Mouse (Mus musculus) common myeloid progenitor, adult 5-6 weeks (primary cell): Measurements from ENCODE around the gene Tcp1. TPM values are rescaled to one million over a fixed set of nuclear protein-coding genes. Genes with fewer than 3 reads are reported as not detected.
"Not testable (repeated sequence)": the region's sequence is repeated elsewhere in the genome, so short reads cannot be mapped to it uniquely, and the experiment has no call there.

ENCODE experiments used
- ATAC-seq: replicated peaks from 2 replicates; pipeline ENCODE4 v1.8.0; 2016; ENCODE audit warnings: low read depth, mild to moderate bottlenecking, moderate TSS enrichment, inconsistent platforms; ENCODE audit not compliant: poor library complexity, severe bottlenecking
- total RNA-seq: library from RNA; stranded (forward); fragments of 200-1000, 187-1606 nt; gene quantifications from 2 replicates; pipeline ENCODE4 v1.2.3, GENCODE M21; 2017

The Tcp1 gene
- total RNA-seq: 929 and 961 TPM in 2 replicates

- ATAC-seq: peak; percentile 5
Observed at GRCm38 (mm10) chr17:12915488-12915880, at the start of gene Tcp1. TSS of gene Tcp1 (plus strand) at chr17:12915701.

DNA sequence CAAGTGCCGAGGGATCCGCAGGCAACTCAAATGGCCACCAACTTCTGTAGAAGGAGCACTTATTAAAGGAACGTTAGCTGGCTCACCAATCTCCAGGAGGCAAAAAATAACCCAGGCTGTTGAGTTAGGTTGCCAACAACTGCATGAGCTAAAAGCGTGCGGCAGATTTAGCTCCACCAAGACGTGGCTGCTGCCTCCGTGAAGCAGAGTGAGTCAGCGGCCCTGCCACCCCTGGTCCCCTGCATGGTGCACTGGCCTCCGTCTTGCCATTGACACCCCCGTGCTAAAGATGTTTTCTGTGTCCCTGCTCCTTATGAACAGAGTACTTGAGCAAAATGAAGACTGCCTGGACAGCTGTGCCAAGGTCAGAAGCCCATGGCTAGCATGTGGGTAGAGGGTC is 48.6 kb upstream of the Tcp1 start:
- ATAC-seq: no peak

DNA sequence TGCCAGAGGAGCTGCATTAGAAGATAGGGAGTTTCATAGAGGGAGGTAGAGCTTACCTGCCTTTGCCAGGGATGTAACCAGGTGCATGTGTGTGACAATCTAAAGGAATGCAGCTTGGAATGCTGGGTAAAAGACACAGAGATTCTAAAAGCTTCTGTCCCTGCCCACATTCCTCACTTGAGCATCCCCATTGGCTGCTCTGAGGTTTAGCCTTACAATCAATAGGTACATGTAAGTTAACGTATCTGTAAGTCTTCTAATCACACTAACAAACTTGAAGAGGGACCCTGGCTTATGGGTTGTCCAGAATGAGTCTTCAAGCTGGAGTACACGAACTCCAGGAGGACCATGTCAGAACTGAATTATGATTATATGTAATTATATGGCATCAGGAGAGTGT is 47.5 kb upstream of the Tcp1 start, which contains the start of gene Mas1:
Gene Mas1, minus strand, starts transcription at position 101 of the 400 bp plus-strand sequence.
- ATAC-seq: no peak

DNA sequence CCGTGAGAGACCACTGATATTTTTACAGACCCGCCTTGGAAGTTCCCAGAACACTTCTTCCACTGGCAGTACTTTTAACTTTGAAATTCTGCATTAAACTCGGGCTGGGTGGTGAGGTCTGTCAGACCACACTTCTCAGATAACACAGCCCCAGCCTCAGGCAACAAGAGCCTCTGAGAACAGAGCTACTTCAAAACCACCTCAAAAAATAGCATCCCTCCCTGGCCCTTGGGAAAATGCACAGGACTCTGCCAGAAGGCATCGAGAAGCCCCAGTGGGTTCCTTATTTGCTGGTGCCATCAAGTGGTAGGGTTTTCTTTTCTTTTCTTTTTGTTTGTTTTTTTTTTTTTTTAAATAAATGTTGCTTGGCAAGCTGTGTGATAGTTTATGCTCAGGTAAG is 46.9 kb upstream of the Tcp1 start:
- 0 out of 2 replicates have a peak, but pooled peaks have one; percentile 30 for ATAC-seq

GRCm38 (mm10) chr17:12872275-12873028 is 43.0 kb upstream of the Tcp1 start:
- no peak for ATAC-seq

GRCm38 (mm10) chr17:12875734-12876133 is 39.8 kb upstream of the Tcp1 start, which contains the start of gene Mrgprh:
TSS of gene Mrgprh (plus strand) at chr17:12876034.
- no peak for ATAC-seq

GRCm38 (mm10) chr17:12880178-12880577 is 35.3 kb upstream of the Tcp1 start:
- peak; percentile 81 for ATAC-seq

- no peak for ATAC-seq
Observed at GRCm38 (mm10) chr17:12881216-12881615, 34.3 kb upstream of the Tcp1 start.

- ATAC-seq: peak; percentile 47; the same call in 1 of the 2 replicates
Observed at GRCm38 (mm10) chr17:12886620-12887019, 28.9 kb upstream of the Tcp1 start.

DNA sequence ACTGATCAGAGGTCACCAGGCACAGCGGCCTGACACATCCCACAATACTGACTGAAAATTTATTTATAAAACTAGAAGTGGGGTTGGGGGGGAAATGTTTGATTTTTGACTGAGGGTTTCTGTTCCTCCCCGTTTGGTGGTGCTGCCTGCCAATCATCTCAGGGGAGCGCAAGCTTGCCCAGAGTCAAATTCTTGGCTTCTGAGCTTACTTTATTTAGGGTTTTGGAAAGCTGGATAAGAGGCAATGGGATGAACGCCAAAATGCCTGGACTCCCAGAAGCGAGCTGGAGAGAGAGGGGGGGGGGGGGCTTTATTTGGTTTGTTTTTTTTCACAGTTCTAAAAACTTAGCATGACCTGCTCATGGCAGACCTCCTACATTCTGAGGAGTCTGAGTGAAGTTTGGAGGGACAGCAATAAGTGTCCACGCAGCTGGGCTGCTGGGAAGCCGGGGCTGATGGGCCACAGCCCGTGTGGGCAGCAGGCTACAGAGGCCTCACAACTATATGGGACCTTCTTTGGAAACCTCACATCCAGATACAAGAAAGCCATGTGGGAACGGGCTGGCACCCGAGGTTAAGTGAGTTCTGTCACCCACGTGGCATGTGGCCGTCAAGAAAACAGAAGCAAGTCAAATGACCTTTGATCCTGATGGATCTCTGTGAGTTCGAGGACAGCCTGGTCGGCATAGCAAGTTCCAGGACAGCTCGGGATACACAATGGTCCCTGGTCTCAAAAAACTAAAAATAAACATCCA is 28.3 kb upstream of the Tcp1 start:
- no peak for ATAC-seq

DNA sequence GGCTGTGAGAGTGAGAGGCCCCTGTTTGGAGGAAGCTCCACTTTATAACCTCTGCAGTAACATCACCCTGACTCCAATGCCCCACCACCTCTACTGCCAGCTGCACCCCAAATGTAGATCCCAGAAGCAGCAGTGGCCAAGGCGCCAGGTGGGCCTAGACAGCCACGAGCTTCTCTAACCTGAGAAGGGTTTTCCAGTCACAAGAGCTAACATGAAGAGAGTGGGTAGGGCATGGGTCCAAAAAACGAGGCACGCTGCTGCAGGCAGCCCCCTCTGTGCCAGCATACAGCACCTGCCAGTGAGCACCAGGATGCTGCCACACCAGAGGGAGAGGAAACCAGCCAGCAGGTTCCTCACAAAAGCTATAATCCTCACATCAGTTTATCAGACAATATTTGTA is 24.4 kb upstream of the Tcp1 start:
- no peak for ATAC-seq

GRCm38 (mm10) chr17:12892033-12892432 is 23.5 kb upstream of the Tcp1 start:
- ATAC-seq: no peak

DNA sequence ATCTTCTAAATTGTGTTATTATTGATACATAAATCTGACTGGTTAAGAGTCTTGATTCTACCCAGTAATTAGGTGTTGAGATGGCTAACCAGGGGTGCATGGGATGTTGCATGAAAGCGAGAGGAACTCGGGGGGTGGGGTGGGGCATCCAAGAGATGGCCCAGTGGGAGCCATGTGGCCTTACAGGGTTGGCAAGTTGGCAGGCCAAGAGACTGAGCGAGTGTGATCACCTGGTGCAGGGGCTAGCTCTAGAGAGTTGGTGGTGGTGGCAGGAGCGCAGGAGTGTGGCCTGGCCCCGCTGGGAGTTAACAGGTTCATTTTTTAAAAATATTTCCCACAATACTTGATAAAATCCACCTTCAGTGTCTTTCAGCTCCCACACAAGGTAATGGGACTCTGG is 17.8 kb upstream of the Tcp1 start:
- ATAC-seq: no peak

GRCm38 (mm10) chr17:12898607-12899006 is 16.9 kb upstream of the Tcp1 start:
- not testable (repeated sequence) for ATAC-seq

DNA sequence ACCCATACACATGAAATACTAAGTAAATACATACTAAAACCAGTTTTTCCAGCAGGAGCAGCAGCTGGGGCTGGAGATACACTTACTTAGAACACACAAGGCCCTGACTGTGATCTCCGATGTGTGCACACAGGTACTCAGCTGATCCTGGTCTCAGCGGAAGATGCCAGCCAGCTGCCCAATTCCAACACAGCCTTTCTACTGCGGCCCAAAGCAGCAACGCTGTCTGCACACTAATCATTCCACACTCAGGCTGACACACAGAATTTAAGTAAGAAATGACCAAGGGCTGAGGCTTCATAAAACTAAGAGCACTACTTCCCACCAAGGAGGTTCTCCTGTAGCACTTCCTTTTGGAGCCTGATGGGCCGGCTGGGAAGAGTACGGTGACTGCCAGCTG is 13.2 kb upstream of the Tcp1 start:
- no peak for ATAC-seq

- no peak for ATAC-seq
Observed at GRCm38 (mm10) chr17:12903372-12904333, 11.8 kb upstream of the Tcp1 start.

DNA sequence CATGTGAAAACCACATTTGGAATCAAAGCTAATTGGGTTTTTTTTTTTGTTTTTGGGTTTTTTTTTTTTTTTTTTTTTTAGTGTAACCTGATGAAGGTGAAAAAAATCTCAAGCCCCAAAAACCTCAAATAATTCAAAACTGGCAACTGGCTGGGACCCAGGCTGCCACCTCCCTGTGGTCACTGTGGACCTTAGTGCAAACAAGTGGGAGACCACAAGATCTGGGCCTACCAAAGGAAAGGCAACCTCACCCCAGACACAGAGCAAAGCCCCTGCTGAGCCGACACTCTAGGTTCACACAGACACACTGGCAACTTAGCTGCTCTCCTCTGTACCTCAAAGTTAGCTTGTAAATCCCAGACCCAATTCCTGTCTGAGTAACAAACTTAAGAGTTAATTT is 11.2 kb upstream of the Tcp1 start:
- ATAC-seq: 0 out of 2 replicates have a peak, but pooled peaks have one; percentile 29

GRCm38 (mm10) chr17:12905810-12906209 is 9.7 kb upstream of the Tcp1 start:
- no peak for ATAC-seq

GRCm38 (mm10) chr17:12906436-12906835 is 9.1 kb upstream of the Tcp1 start:
- no peak for ATAC-seq
